Mouse (Mus musculus): Measurements from ENCODE around the gene Sbf2.
A peak's percentile ranks its signal among the peaks of the same experiment; 100 is the strongest.
"Not testable (repeated sequence)": the region's sequence is repeated elsewhere in the genome, so short reads cannot be mapped to it uniquely, and the experiment has no call there.

Sbf2 gene

DNA sequence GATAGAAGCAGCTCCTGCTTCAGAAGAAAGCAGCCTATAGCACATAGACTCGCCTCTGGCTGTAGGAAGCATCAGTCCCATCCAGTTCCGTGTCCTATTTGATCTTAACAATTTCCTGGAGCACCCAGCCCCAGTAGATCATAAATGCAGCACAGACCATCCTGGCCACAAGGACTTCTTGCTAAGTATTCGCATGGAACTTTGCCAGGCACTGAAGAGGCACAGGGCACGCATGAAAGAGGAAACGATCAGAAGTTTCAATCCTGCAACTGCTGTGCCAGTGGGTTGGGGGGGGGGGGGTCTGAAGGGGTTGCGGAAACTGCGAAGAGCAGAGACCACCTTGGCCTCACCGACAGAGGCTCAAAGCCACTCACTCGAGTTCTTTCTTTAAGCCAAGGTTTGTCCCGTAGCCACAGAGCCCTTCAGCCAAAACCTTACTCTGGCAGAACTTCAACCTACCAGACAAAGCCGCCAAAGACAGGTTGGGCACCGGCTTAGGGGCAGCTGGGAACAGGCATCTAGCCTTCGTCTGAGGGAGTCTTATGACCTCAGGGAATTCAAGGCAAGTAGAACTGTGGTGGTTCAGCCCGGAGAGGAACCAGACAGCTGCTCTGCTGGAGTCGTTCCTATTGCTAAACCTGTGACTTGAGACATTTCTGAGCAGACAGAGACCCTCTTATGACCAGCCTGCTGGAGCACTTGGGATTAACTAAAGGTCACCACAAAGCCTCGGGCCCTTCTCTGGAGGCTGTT is 16.6 kb upstream of the Sbf2 start:
- DNase-seq (ENCODE audit: low spot score in 2 of 2), result no peak

DNA sequence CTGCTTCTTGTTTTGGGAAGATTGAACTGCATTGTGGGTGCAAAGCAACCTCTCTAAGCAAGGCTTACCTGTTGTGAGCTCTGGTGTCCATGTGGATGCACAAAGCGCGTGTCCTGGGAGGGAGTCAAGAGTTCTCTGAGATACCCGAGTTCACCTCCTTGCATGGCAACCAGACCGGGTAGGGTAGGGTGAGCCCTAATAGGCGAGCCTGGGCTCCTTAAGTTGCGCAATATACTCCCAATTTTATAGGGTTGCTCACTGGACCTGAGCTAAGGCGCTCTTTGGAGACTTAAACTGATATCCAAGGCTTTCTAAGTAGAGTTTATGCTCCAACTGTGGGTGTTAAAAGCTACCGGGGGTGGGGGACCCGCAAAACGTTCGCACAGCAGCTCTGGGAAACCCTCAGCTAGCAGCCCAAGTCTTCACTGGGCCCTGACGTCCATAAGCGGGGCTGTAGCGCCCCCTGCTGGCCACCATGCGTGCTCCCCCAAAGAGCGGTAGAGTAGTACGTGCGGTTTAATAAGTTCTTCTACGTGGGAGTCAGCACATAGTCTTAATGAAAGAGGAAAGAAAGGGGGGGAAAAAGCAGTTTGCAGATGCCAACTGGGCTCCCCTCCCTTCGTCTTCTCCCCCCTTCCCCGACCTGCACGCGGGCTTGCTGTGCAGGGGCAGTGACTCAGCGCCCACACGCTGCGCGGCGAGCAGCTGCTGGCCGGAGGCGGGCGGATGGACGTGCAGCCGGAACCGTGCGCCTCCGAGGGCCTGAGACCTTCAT is 15.4 kb upstream of the Sbf2 start:
- DNase-seq (ENCODE audit: low spot score in 2 of 2), result peak; percentile 78 to 83

DNA sequence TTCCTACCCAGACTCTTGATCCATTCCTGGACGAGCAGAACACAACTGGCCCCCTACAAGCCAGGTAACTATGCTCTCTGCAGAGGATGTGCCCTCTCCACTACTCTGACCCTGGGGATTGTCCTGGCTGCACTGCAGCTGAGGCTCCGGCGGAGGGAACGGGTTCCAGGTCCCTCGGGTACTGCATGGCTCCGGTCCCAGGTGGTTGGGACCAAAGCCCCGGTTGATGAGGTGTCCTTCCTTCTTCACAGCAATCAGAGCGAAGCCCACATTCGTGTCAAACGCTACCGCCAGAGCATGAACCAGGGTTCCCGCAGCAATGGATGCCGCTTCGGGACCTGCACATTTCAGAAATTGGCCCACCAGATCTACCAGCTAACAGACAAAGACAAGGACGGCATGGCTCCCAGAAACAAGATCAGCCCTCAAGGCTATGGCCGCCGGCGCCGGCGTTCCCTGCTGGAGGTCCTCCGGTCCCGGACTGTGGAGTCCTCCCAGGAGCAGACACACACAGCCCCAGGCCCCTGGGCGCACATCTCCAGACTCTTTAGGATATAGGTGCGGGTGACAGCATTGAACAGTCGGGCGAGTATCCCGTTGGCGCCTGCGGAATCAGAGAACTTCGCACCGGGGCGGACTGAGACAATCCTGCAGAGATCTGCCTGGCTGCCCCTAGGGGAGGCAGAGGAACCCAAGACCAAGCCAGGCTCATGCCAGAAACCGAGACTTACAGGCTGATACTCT is 14.1 kb upstream of the Sbf2 start:
- peak in 1 of 2 experiments; percentile 33 for DNase-seq (ENCODE audit: low spot score in 2 of 2)

DNA sequence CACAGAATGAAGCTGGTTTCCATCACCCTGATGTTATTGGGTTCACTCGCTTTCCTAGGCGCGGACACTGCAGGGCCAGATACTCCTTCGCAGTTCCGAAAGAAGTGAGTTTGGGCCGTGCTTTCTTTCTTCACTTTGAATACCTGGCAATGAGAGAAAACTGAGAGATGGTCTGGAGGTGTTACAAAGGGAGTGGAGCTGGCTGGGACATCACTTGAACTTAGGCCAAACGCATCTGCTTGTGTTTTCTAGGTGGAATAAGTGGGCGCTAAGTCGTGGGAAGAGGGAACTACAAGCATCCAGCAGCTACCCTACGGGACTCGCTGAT is 13.5 kb upstream of the Sbf2 start:
- no peak for DNase-seq (ENCODE audit: low spot score in 2 of 2)

DNA sequence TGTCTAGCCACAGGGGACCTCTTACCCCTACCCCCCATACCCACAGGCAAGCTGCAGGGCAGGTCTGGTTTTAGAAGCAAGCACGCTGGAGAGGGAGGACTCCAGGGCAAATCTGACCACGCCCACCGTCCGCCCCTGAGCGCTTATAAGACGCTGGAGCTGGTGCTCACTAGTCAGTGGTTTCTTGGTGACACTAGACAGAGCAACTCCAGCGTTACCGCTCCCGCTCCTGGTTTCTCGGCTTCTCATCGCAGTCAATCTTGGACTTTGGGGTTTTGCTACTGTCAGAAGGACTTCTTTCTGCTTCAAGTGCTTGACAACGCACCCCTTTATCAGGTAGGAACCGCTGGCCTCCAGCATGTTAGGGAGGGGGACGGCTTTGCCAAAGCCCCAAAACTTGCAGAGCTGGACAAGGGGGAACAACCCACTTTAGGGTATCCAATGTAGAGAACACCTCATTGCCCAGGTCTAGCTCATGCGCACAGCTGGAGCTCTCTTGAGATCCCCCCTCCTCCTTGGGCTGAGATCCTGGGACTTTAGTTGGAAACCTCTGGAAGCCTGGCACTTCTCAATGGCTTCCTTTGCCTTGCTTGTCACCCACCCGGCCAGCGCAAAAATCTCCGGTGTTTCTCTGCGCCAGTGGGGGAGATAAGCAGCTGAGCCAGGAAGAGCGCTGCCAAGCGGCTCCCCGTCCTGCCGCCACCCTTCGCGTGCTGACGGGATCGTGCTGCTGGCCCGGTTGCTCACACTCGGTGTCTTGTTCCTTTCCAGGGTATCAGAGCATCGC is 13.0 kb upstream of the Sbf2 start, which contains the start of gene Adm:
Gene Adm (plus strand): TSS at position 176 of the 787 bp plus-strand sequence.
- DNase-seq (ENCODE audit: low spot score in 2 of 2), result peak; percentile 90 to 93

DNA sequence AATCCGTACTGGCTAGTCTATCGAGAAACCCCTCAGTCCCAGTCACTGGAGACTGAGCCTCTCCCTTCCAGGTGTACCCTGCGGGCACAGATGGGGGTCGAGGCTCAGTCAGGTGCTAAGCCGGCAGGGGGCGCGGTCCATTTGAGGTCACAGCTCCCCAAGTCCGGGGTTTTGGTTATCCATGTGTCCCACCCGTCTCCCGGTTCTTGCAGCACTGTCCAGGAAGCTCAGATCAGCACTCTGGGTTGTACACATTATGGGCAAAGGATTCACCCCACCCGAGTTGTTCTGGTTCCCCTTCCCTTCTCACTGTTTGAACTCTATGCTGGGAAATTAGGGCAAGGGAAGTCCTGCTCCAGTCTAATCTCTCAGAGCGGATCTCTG is 12.4 kb upstream of the Sbf2 start:
- DNase-seq (ENCODE audit: low spot score in 2 of 2), result peak in 1 of 2 experiments; percentile 29

DNA sequence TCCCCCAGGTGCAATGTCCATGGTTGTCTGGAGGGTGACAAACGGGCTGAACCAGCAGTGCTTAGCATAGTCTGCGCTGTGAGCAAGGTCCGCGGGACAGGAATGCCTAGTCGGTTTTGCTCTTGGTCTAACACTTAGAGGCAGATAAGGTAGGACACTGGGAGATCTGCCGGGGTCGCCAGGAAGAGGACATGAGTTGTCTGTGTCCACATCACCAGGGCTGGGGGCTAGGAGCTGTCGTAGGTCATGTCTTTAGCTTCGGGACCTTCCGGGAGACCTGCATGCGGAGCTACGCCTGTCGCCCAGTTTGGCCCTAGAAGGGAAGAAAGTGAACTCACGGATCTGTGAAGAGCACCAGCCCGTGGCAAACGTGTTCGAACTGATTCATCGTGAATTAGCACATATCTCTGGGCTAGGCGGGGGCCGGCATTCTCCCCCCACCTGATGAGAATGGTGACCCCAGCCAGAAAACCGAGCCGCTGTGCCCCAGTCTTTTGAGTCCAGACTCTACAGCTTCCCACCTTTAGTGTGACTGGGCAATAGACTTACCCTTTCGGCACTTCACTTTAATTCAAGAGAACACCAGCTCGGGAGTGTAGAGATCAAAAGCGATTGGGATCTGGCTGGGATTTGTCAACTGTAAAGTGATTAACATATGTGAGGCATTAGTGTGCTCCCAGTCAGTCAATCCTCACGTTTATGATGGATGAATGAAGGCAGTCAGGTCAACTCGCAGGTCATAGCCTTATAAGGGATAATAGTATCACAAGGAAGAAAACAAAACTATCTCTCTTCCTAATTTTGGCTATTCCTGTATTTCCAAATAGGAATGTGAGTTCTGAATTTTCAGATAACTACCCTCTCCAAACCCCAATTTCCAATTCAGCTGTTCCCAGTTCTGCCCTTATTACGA is 11.7 kb upstream of the Sbf2 start:
- no peak for DNase-seq (ENCODE audit: low spot score in 2 of 2)

DNA sequence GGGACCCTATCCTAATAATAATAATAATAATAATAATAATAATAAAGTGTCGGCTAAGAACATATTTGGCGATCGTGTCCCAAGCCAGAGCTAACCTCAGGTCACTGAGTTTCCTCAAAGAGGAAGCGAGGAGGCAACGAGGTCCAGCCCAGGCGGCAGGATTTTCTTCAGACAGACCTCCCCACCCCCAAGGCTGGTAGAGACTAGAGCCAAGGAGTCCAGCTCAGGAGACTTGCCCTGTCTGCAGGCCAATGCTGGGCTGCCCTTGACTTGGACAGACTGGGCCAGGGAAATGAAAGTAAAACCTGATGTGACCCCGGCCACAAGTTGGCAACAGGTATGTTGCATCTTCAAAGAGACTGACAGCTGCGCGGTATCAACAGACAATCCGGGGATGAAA is 10.8 kb upstream of the Sbf2 start:
- no peak for DNase-seq (ENCODE audit: low spot score in 2 of 2)

DNA sequence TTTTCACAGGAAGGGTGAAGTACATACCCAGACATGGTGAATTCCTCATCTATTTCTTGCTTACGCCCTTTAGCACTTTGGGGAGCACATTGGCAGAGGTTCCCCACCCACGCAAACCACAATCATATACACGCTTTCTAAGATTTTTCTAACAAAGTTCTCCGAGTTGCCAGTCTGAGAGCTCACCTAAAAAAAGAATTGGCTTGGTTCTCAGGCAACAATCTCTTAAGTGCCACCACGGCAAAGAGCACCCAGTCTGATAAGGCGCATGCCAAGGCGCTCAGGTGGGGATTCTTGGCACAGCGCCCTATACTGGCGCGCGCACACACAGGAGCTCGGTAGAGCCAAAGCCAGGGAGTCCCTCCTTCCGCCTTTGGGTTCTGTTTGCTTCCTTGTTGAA is 10.2 kb upstream of the Sbf2 start:
- no peak for DNase-seq (ENCODE audit: low spot score in 2 of 2)

DNA sequence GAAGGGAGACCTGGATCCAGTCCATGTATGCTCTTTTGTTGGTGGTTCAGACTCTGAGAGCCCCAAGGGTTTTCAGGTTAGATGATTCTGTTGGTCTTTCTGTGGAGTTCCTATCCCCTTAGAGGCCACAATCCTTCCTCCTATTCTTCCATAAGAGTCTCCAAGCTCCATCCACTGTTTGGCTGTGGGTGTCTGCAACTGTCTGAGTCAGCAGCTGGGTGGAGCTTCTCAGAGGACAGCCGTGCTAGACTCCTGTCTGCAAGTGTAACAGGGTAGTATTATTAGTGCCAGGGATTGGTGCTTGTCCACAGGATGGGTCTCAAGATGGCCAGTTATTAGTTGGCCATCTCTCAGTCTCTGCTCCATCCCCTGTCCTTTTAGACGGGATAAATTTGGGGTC is 9.3 kb upstream of the Sbf2 start:
- DNase-seq (ENCODE audit: low spot score in 2 of 2), result no peak

DNA sequence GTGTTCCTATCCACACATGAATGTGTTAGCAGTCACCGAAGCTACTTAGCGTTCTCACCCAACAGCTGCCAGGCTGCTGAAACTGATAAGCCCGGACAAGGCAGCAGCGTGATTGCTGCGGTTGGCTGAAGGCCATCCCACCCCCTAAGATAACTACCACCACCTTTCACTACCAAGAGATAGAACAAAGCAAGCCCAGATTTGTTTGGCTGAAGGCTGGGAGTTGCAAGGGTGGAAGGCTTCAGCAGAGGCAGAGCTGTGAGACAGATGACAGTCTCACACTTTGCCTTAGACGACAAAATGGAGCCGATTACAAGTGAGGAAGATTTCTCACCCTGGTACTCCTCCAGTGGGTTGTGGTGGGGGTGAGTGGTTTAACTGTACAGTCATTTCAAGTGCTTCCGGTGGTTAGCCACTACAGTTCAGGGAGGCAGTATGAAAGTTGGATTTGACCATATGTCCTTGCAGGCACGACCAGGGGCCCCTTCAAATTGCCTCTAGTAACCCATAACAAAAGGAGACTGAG is 4.4 kb upstream of the Sbf2 start:
- no peak for DNase-seq (ENCODE audit: low spot score in 2 of 2)

DNA sequence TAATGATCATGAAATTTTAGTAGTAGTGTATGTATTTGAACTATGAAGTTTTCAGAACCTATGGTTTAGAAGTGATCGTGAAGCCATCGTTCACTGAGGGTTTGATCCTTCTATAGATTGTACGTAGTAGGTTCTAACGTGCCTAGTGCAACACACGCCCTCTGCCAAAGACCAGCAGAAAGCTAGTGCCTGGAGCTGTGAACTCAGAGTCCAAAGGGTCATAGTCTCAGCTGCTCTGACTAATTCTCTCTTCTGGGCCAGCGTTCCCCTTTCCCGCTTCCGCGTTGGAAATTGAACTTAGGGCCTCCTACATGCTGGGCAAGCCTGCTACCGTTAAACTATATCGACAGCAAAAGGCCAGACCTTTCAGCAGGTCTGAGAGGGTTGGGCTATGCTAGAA is 1.1 kb upstream of the Sbf2 start:
- peak in 1 of 2 experiments; percentile 13 for DNase-seq (ENCODE audit: low spot score in 2 of 2)

DNA sequence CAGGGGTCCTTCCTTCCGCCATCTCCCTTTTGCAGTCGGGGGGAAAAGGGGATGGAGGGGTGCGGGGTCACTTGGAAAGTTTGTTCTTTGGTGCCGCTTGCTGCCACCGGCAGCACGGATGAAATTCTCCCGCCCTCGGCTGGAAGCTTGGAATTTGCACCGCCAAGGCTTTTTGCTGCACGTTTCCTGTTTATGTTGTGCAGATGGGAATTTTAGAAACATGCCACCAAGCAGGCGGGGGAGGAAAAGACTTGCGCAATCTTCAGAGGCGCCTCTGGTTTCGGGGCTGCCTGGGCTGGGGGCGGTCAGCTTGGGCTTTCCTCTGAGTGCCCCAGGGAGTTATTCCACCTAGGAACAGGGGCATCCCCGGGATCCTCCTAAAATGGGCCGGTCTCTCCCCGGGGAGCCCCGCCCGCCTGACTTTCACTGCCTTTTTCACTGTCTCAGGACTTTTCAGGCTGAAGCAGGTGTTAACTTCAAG is 469 bp upstream of the Sbf2 start:
- DNase-seq (ENCODE audit: low spot score in 2 of 2), result peak; percentile 68 to 75

DNA sequence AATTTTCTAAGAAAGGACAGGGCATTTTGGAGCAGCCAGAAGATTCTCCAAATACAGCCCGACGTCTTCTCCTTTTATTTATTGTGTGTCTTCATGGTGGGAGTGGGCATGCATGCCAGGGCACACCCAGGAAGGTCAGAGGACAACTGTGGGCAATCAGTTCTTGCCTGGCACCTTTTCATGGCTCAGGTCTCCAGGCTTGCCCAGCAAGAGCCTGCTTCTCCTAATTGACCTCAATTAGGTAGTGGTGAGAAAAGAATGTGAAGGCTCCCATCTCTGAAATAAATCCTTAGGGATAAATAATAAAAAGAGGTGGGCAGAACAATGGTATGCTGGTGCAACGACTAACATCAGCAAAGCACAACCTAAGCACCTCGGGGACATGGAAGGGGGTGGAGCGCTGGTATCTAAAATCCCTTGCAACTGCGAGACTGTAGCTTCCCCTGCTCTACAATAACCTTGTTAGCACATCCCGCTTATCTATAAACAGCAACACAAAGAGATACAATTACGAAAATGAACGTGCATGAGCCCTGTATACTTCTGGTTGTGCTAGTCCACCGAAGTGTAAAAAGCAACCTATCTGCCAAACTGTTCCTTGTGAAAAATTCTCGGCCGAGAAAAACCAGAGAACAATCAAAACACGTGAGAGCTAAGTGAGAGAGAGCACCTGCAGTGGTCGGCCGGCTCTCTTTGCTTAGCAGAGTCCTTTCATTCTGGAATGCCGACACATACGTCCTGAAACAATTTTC is 1.2 kb downstream of the Sbf2 start:
- no peak for DNase-seq (ENCODE audit: low spot score in 2 of 2)

DNA sequence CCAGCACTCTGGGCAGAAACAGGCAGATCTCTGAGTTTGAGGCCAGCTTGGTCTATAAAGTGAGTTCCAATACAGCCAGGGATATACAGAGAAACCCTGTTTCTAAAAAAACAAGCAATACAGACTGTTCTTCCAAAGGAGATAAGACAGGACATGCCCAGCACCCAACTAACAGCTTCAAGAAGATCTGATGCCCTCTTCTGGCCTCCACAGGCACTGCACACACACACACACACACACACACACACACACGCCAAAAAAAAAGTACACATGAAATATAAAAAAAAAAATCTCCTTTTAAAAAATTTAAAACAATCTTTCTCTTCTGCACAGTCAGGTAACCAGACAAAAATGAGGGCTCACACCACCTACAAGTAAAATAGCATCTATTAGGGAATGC is 7.8 kb downstream of the Sbf2 start:
- DNase-seq (ENCODE audit: low spot score in 2 of 2), result no peak

DNA sequence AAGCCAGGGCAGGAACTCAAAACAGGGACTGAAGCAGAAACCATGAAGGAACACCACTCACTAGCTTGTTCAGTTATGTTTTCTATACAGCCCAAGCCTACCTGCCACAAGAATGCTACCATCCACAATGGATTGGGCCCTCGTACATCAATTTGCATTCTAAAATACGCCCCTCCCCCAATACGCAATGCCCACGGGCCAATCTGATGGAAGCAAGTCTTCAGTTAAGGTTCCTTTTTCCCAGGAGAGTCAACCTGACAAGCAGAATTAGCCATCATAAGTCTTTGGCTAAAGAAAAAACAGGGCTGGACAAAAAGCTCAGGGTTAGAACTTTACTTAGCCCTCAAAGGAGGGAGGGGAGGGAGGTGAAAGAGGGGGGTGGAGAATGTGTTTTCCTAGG is 9.2 kb downstream of the Sbf2 start:
- no peak for DNase-seq (ENCODE audit: low spot score in 2 of 2)

DNA sequence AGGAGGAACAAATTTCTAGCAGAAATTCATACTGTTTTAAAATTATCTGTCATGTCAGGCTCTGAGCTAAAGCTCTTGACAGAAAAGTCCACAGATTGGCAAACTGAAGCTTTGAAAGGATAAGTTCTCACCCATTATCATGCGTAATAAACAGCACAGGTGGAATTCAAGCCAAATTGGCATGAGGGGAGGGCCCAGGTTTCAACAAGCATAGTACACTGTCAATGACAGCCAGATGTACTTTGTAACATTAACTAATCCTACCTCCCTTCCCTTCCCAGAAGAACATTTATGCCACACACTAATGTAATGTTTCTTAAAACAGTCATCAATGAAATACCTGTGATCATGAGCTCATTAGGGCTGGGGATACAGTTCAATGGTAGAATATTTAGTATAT is 17.6 kb downstream of the Sbf2 start:
- no peak for DNase-seq (ENCODE audit: low spot score in 2 of 2)

DNA sequence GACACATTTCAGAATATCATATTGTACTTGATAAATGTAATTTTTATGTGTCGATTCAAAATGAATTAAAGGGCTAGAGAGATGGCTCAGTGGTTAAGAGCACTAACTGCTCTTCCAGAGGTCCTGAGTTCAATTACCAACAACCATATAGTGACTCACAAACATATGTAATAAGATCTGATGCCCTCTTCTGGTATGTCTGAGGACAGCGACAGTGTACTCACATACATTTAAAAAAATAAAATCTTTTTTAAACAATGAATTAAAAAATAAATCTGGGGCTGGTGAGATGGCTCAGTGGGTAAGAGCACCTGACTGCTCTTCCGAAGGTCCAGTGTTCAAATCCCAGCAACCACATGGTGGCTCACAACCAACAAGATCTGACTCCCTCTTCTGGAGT is 20.7 kb downstream of the Sbf2 start:
- DNase-seq (ENCODE audit: low spot score in 2 of 2), result not testable (repeated sequence)

DNA sequence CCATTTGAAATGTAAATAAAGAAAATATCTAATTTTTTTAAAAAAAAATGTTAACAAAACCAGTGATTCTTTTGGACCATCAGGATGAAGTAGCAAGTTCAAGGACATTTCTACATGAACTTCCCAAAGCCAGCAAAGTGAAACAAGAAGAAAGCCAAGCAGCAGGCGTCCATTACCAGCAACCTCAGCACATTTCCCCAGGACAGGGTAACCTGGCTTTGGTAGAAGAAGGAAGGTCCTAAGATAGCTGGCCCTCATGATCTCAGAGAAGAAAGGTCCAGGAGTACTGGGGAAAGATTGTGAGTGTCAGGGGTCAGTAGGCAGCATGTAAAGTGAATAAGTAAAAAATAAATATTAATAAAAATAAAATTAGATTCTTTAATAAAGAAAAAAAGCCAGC is 27.0 kb downstream of the Sbf2 start:
- no peak for DNase-seq (ENCODE audit: low spot score in 2 of 2)

DNA sequence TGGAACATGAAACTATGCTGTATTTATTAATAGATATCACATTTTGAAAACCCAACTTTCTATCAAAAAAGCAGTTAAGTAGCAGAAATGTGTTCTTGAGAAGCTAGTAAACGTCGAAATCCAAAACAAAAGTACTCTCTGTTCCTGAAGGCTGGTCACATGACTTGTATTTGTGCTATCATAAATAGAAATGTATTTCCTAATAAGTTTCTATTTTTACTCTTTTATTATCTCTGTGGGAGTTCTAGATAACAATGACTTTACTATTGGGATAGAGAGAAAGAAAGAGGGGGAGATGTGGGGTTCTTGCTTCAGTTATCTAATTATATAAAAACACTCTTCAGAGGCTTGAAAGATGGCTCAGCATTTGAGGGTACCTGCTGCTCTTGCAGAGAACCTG is 29.5 kb downstream of the Sbf2 start:
- no peak for DNase-seq (ENCODE audit: low spot score in 2 of 2)
